Mouse (Mus musculus) forebrain, embryonic 11.5 days (tissue): ENCODE measurements around the gene Srp68. TPM values are rescaled to one million over a fixed set of nuclear protein-coding genes. Genes with fewer than 3 reads are reported as not detected.
"Not testable (repeated sequence)": the region's sequence is repeated elsewhere in the genome, so short reads cannot be mapped to it uniquely, and the experiment has no call there.

ENCODE experiments used
- ATAC-seq: fragments of 200-750 bp; cut with Nextera tagmentation; replicated peaks from 2 replicates; pipeline ENCODE4 v1.8.0; 2017; ENCODE audit warnings: moderate TSS enrichment; ENCODE audit not compliant: low FRiP score
- DNase-seq: peaks from one replicate; pipeline ENCODE4 v3.0.0-alpha.2; 2017; ENCODE audit warnings: low spot score
- H3K27ac ChIP-seq: fragments of 300-500 bp; sonication (generic); 2 replicates; pipeline ENCODE4 v1.5.1; 2014; ENCODE audit warnings: low read depth, low read length
- H3K27me3 ChIP-seq: fragments of 300-500 bp; sonication (generic); 2 replicates; pipeline ENCODE4 v1.6.1; 2014; ENCODE audit warnings: mild to moderate bottlenecking, low read length, mixed read lengths; ENCODE audit not compliant: control insufficient read depth, insufficient read depth
- H3K36me3 ChIP-seq: fragments of 300-500 bp; sonication (generic); 2 replicates; pipeline ENCODE4 v1.6.1; 2014; ENCODE audit warnings: mild to moderate bottlenecking, low read length, moderate library complexity, mixed read lengths; ENCODE audit not compliant: control insufficient read depth, insufficient read depth
- H3K4me1 ChIP-seq: fragments of 300-500 bp; sonication (generic); replicated peaks from 2 replicates; pipeline ENCODE4 v1.6.1; 2014; ENCODE audit warnings: low read length, mixed read lengths; ENCODE audit not compliant: control insufficient read depth, insufficient read depth
- H3K4me2 ChIP-seq: fragments of 300-500 bp; sonication (generic); 2 replicates; pipeline ENCODE4 v1.6.1; 2014; ENCODE audit warnings: low read depth, mild to moderate bottlenecking, low read length, moderate library complexity, mixed read lengths; ENCODE audit not compliant: severe bottlenecking
- H3K4me3 ChIP-seq: fragments of 300-500 bp; sonication (generic); 2 replicates; pipeline ENCODE4 v1.5.1; 2014; ENCODE audit warnings: low read depth, low read length
- H3K9ac ChIP-seq: fragments of 300-500 bp; sonication (generic); 2 replicates; pipeline ENCODE4 v1.6.1; 2014; ENCODE audit warnings: low read length
- H3K9me3 ChIP-seq: fragments of 300-500 bp; sonication (generic); 2 replicates; pipeline ENCODE4 v1.6.1; 2016; ENCODE audit warnings: low read length, mixed read lengths; ENCODE audit not compliant: control insufficient read depth
- WGBS: fragments of 180-500 bp; shearing (Covaris S2); extraction: QIAGEN DNeasy Blood & Tissue Kit; methylation state at CpG from one replicate; pipeline ENCODE4 v1.1.7; 2014; 5-methylcytosine and 5-hydroxymethylcytosine counted together
- polyA plus RNA-seq: library from polyadenylated mRNA; unstranded; fragments of >200 nt; fragmentation: Nextera tagmentation; extraction: Ambion mirVana; gene quantifications from 2 replicates; pipeline ENCODE4 v1.2.1, GENCODE M21; 2014

Srp68 gene
- polyA plus RNA-seq, 1 experiment from 2014 or later, result 81.2 TPM

GRCm38 (mm10) chr11:116280751-116281663, 7.0 kb upstream of the Srp68 start, which contains the start of gene Galr2:
Gene Galr2, plus strand, starts transcription at chr11:116280939.
- ATAC-seq, result no peak
- Histone ChIP-seq H3K36me3 (no peaks in the 10 kb centered on the region), H3K4me3 (peak within 1 kb of the TSS; percentile 23), H3K4me1 (peaks cover 9% of the 10 kb centered on the region; the same call in 1 of the 2 replicates), H3K27me3 (peaks cover 49% of the 10 kb centered on the region), H3K4me2 (peak within 1 kb of the TSS; percentile 39), H3K9ac (no peak within 1 kb of the TSS), H3K9me3 (no peaks in the 10 kb centered on the region), H3K27ac (no peak within 1 kb of the TSS)
- WGBS, result 6% methylated on average over 48 of the region's 48 CpGs
- no peak for DNase-seq

- ATAC-seq, H3K27ac ChIP-seq: not testable (repeated sequence)
- H3K4me1 ChIP-seq, result peaks cover 14% of the 10 kb centered on the region; the same call in 1 of the 2 replicates
Observed at GRCm38 (mm10) chr11:116277184-116277583, 3.2 kb upstream of the Srp68 start.

DNA sequence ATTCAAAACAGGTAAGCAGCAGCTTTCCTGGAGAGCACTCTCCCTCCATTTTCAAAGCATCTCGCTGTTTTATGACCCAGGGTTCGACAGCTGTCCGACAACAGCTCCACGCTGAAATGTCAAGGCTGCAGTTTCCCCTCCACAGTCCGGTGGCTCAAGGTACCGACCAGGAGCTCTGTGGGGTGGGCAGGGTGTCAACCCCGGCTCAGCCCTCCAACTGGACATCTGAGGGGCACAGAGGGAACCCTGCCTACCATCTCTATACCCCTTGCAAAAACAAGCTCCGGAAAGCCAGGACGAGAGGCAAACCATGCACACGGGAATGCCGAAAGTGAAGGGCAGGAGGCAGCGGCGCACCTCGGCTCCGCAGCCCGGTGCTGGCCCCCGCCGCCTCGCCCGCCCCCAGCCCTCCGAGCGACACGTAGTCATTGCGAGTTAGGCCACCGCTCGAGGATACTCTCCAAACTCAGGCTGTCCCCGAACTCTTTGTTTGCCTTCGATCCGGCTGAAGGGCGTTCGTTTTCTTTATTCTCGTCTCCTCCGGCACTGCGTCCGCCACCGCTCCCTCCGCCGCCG, 460 bp downstream of the Srp68 start:
- Histone ChIP-seq H3K27ac (no peak overlapping the region), H3K36me3 (no peaks in the 10 kb centered on the region), H3K4me3 (peak overlapping the region; percentile 92), H3K9me3 (no peaks in the 10 kb centered on the region), H3K9ac (peak overlapping the region; percentile 91), H3K4me1 (peaks cover 5% of the 10 kb centered on the region; the same call in 1 of the 2 replicates), H3K4me2 (peak overlapping the region; percentile 87), H3K27me3 (no peaks in the 10 kb centered on the region)
- DNase-seq (no peak), ATAC-seq (peak; percentile 37)
- under 1% methylated on average over 39 of the region's 39 CpGs for WGBS

More at GRCm38 (mm10) chr11:116277184-116277583, 3.2 kb upstream of the Srp68 start:
- H3K9ac ChIP-seq, H3K36me3 ChIP-seq, DNase-seq, H3K9me3 ChIP-seq, H3K4me3 ChIP-seq, H3K4me2 ChIP-seq: not testable (repeated sequence)
- peaks cover 23% of the 10 kb centered on the region for H3K27me3 ChIP-seq
- WGBS, result 95% methylated on average over 1 of the region's 1 CpGs

GRCm38 (mm10) chr11:116272589-116273468, 1.2 kb downstream of the Srp68 start:
- Histone ChIP-seq H3K36me3 (peaks cover 5% of the 10 kb centered on the region; the same call in 1 of the 2 replicates), H3K27me3 (no peaks in the 10 kb centered on the region), H3K4me1 (peaks cover 5% of the 10 kb centered on the region; the same call in 1 of the 2 replicates), H3K4me3 (peak overlapping the region; percentile 92), H3K27ac (no peak overlapping the region), H3K9ac (peak overlapping the region; percentile 91), H3K9me3 (no peaks in the 10 kb centered on the region), H3K4me2 (peak overlapping the region; percentile 87)
- 62% methylated on average over 12 of the region's 12 CpGs for WGBS
- no peak for DNase-seq
- ATAC-seq, result no peak

- no peak for DNase-seq
- Histone ChIP-seq H3K4me1 (peaks cover 5% of the 10 kb centered on the region; the same call in 1 of the 2 replicates), H3K36me3 (peaks cover 16% of the 10 kb centered on the region; the same call in 1 of the 2 replicates), H3K9me3 (no peaks in the 10 kb centered on the region), H3K27me3 (no peaks in the 10 kb centered on the region), H3K4me3 (no peak overlapping the region), H3K4me2 (no peak overlapping the region), H3K9ac (no peak overlapping the region), H3K27ac (no peak overlapping the region)
- ATAC-seq, result no peak
- 95% methylated on average over 8 of the region's 8 CpGs for WGBS
Observed at GRCm38 (mm10) chr11:116269560-116269959, 4.5 kb downstream of the Srp68 start.

DNA sequence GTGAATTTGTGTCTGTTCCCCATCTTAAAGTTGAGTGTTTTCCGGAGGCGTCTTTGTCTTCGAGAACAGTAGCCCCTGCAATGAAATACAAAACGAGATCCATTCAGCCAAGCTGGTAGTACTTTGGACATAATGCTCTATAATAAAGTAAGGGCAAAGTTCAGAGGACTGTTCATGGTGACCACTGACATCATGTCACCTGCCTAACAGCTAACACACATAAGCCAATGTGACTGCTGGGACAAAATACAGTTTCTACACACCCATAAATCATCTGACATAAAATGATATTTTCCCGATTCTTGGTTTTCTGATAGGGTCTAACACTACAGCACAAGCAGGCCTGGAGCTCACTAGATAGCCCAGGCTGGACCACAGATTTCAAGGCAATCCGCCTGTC, 5.7 kb downstream of the Srp68 start:
- DNase-seq (no peak), ATAC-seq (no peak)
- Histone ChIP-seq H3K9me3 (no peaks in the 10 kb centered on the region), H3K4me2 (no peak overlapping the region), H3K36me3 (peaks cover 22% of the 10 kb centered on the region; the same call in 1 of the 2 replicates), H3K4me1 (peaks cover 5% of the 10 kb centered on the region; the same call in 1 of the 2 replicates), H3K27ac (no peak overlapping the region), H3K4me3 (no peak overlapping the region), H3K9ac (no peak overlapping the region), H3K27me3 (no peaks in the 10 kb centered on the region)
- 96% methylated on average over 6 of the region's 6 CpGs for WGBS

GRCm38 (mm10) chr11:116267637-116268036, 6.4 kb downstream of the Srp68 start:
- 88% methylated on average over 8 of the region's 8 CpGs for WGBS
- DNase-seq (no peak), ATAC-seq (no peak)
- Histone ChIP-seq H3K9ac (no peak overlapping the region), H3K4me2 (no peak overlapping the region), H3K27ac (no peak overlapping the region), H3K4me1 (0 out of 2 replicates have a peak, but pooled peaks cover 2% of the 10 kb centered on the region), H3K27me3 (no peaks in the 10 kb centered on the region), H3K9me3 (no peaks in the 10 kb centered on the region), H3K4me3 (no peak overlapping the region), H3K36me3 (peaks cover 22% of the 10 kb centered on the region; the same call in 1 of the 2 replicates)

GRCm38 (mm10) chr11:116265850-116266249, 8.2 kb downstream of the Srp68 start:
- H3K4me3 ChIP-seq, result no peak overlapping the region
- H3K27me3 ChIP-seq, result no peaks in the 10 kb centered on the region
- ATAC-seq (no peak), DNase-seq (no peak)
- no peak overlapping the region for H3K27ac ChIP-seq
- H3K9ac ChIP-seq, result no peak overlapping the region
- no peaks in the 10 kb centered on the region for H3K4me1 ChIP-seq
- no peaks in the 10 kb centered on the region for H3K9me3 ChIP-seq
- WGBS, result 95% methylated on average over 4 of the region's 4 CpGs
- no peak overlapping the region for H3K4me2 ChIP-seq
- peaks cover 22% of the 10 kb centered on the region; the same call in 1 of the 2 replicates for H3K36me3 ChIP-seq
